Mouse (Mus musculus): ENCODE data around the gene Jak1. TPM values are rescaled to one million over a fixed set of nuclear protein-coding genes. Genes with fewer than 3 reads are reported as not detected.

Gene Jak1
- total RNA-seq, 2 experiments from 2014 or later, result 96.0 to 103 TPM

DNA sequence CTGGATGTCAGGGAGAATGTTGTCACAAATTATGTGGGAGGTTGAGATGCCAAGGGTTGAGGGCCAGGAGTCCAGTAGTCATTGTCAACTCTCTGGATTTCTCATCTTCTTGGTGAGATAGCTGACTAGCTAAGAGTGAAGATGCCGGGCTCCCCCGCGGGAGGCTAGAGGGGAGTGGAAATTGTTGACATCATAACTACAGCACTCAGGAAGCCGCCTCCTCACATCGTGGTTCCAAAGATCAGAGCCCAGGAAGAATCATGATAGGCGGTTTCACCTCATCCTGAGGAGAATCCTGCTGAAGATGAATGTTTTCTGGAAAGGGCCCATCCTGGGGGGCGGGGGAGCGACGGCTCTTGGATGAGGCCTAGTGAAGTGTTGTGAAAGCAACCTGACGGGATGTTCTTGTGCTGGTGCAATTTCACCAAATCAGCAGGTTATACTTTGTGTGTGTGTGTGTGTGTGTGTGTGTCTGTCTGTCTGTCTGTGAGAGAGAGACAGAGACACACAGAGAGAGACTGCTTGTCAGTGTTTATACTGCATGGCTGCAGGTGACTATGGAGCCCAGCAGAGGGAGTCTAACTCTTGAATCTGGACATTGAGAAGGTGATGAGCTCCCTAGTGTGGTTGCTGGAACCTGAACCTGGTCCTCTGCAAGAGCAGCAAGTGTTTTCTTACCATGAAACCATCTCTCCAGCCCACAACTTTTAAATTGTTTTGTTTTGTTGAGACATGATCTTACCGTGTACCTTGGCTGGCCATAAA, 118.0 kb downstream of the Jak1 start:
- no peak for DNase-seq

- peak; percentile 69 for DNase-seq
Observed at GRCm38 (mm10) chr4:101146047-101146745, 118.9 kb downstream of the Jak1 start.

DNA sequence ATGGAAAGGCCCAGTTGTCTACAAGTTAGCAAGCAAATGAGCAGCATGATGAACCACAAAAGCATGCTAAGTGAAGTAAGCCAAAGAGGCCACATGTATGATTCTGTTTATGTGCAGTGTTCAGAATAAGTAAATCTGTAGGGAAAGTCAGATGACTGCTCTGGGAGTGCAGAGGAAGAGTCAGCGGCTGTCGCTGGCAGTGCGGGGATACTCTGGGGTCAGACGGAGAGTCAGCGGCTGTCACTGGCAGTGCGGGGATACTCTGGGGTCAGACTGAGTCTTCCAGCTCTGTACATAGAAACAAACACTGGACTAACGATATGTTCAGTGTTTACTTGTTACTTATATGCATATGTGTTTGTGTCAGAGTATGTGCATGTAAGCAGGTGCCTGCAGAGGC, 120.3 kb downstream of the Jak1 start:
- DNase-seq, result no peak

GRCm38 (mm10) chr4:101144361-101144760, 120.7 kb downstream of the Jak1 start:
- DNase-seq, result no peak

DNA sequence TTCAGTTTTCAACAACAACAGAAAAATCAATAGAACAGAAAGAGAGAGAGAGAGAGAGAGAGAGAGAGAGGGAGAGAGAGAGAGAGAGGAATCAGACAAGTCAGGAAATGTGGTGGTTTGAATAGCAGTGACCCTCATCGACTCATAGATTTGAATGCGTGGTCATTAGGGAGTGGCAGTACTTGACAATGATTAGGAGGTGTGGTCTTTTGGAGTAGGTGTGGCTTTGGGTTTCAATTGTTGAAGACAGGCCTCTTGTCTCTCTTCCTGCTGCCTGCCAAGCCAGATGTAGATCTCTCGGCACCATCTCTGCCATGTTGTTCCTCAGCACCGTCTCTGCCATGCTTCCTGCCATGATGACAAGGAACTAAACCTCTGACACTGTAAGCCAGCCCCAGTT, 121.2 kb downstream of the Jak1 start:
- DNase-seq, result no peak

DNA sequence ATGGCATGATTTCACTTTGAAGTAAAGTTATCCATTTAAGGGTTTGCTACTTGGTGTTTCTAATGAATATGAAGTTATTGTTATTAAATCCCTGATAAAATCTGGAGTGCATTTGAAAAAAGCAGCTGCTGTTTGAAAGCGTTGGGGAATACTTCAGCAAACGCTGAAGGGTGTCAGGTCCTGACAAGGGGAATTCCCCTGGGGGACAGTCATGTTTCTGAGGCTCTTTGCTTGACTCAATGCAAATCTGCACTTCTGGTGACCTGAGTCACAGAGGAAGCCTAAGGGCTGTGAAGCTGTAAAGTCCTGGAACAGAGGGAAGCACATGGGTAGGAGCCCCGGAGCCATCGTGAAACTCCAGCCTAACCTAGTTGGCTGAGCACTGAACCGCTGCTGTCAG, 123.3 kb downstream of the Jak1 start:
- no peak for DNase-seq

GRCm38 (mm10) chr4:101137975-101138374, 127.1 kb downstream of the Jak1 start:
- no peak for DNase-seq

- no peak for DNase-seq
Observed at GRCm38 (mm10) chr4:101135909-101136308, 129.2 kb downstream of the Jak1 start.

GRCm38 (mm10) chr4:101135013-101135412, 130.1 kb downstream of the Jak1 start:
- DNase-seq, result no peak

GRCm38 (mm10) chr4:101121002-101121401, 144.1 kb downstream of the Jak1 start:
- DNase-seq, result no peak

- DNase-seq, result no peak
Observed at GRCm38 (mm10) chr4:101107122-101107521, 158.0 kb downstream of the Jak1 start.

Other genes starting within 250 kb of the Jak1 start
- not detected for gene Gm10577, start 244.6 kb downstream of the Jak1 start, total RNA-seq (2021)
- gene Raver2, start 196.3 kb downstream of the Jak1 start, total RNA-seq (2021), result 1 to 10 TPM; 3.5 to 5.1 TPM
- gene Ak4, start 154.0 kb upstream of the Jak1 start, total RNA-seq (2021), result 10 to 100 TPM; 10.2 to 26.9 TPM
- gene Dnajc6, start 231.4 kb upstream of the Jak1 start, total RNA-seq (2021), result 1 to 10 TPM; 7.3 to 9.1 TPM